Mouse (Mus musculus): ENCODE data around the gene Lin52. TPM values are rescaled to one million over a fixed set of nuclear protein-coding genes. Genes with fewer than 3 reads are reported as not detected.
A peak's percentile ranks its signal among the peaks of the same experiment; 100 is the strongest.

Gene Lin52
- polyA plus RNA-seq (2015; fragmentation: Nextera tagmentation; extraction: Ambion mirVana): 34.8 and 36.1 TPM in 2 replicates

DNA sequence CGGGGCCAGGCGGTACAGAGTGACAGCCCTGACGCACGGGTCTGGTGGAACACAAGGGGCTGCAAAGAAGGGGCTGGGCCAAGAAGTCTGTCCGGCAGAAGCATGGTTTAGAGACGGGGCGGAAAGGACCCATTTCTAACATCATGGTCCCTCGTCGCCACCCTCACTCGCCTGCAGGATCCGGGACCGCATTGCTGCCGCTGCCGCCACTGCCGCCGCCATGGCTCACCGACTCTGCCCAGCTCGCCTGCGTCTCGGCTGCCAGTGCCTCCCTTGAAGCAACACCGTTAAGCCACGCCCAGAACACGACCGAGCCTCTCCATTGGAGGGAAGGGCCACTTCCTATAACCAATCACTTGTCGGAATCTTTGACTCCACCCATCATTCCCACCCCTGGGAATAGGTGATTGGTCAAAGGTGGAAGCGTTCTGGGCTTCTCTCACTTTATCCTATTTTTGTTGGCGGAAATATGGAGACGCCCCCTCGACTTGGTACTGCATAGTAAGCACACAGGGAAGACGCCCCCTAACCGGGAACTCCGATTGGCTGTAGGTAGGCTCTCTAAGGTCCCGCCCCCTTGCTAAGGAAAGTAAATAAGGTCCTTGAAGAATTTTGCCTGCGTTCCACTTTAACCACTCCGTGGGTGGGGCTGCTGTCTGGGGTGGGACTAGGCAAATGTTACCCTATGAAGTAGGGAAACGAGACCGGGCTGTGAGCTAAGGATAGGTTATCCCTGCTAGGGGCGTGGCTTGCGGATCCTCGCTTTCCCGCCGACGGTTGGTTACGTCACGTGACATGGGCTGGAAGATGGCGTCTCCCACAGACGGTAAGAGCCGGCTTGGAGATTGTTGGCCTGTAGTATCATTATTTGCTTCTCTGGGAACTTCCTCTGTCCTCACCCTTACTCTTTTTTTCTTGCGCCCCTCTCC is at the start of gene Lin52, which contains the start of gene Aldh6a1:
TSS of gene Lin52 (plus strand) at position 705 of the 929 bp plus-strand sequence.
TSS of gene Aldh6a1 (minus strand) at position 287 of the 929 bp plus-strand sequence.
- peaks cover 23% of the 10 kb centered on the region for H3K27me3 ChIP-seq
- peak within 1 kb of the TSS; percentile 82 for H3K27ac ChIP-seq
- under 1% methylated on average over 49 of the region's 49 CpGs for WGBS
- H3K9me3 ChIP-seq: no peaks in the 10 kb centered on the region
- H3K36me3 ChIP-seq: no peaks in the 10 kb centered on the region
- peak within 1 kb of the TSS; percentile 98 for H3K4me2 ChIP-seq
- H3K4me1 ChIP-seq (replicated peaks): peaks cover 23% of the 10 kb centered on the region
- peak; percentile 98 for ATAC-seq (ENCODE audit: low FRiP score)
- peak within 1 kb of the TSS; percentile 78 for H3K9ac ChIP-seq
- peak within 1 kb of the TSS; percentile 80 for H3K4me3 ChIP-seq

DNA sequence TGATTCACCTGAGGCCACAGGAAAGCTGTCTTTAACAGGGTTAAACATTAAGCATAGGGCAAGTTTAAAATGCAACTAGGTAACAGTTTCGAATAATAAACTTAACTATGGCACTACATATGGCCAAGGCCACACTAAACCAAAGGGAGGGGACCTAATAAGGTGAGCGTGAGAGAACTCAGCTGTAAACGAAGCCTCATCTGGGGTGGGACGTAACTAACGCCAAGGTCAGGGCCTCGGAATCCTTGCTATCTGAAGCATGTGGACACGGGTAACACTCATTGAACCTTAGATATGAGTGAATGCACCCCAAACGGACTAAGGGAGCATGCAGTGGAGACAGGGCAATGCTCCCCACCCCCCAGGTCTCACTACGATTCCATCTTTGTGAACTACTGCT is 48.3 kb upstream of the Lin52 start:
- no peak for ATAC-seq (ENCODE audit: low FRiP score)
- no peak overlapping the region for H3K27ac ChIP-seq
- H3K9me3 ChIP-seq: no peaks in the 10 kb centered on the region
- 84% methylated on average over 9 of the region's 9 CpGs for WGBS
- H3K27me3 ChIP-seq: no peaks in the 10 kb centered on the region
- H3K4me2 ChIP-seq: no peak overlapping the region
- H3K9ac ChIP-seq: no peak overlapping the region
- peaks cover 3% of the 10 kb centered on the region for H3K4me1 ChIP-seq (replicated peaks)
- H3K4me3 ChIP-seq: no peak overlapping the region
- H3K36me3 ChIP-seq: no peaks in the 10 kb centered on the region

DNA sequence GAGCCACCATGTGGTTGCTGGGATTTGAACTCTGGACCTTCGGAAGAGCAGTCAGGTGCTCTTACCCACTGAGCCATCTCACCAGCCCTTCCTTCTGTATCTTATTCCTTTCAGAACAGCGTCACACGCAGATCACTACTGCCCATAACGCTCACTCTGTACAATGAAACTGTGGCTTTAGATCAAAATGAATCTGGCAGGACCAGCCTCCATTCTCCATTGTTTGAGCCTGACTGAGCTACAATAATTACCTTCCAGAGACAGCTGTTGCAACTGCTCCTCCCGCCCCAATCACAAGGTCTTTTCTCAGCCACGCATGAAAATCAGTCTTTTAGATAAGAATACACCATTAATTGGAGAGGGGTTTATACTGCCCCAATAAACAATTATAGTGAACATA is 46.7 kb upstream of the Lin52 start:
- no peak overlapping the region for H3K27ac ChIP-seq
- ATAC-seq (ENCODE audit: low FRiP score): no peak
- H3K9me3 ChIP-seq: no peaks in the 10 kb centered on the region
- H3K4me2 ChIP-seq: no peak overlapping the region
- H3K36me3 ChIP-seq: no peaks in the 10 kb centered on the region
- 72% methylated on average over 6 of the region's 6 CpGs for WGBS
- H3K4me3 ChIP-seq: no peak overlapping the region
- peaks cover 9% of the 10 kb centered on the region for H3K4me1 ChIP-seq (replicated peaks)
- no peaks in the 10 kb centered on the region for H3K27me3 ChIP-seq
- H3K9ac ChIP-seq: no peak overlapping the region

DNA sequence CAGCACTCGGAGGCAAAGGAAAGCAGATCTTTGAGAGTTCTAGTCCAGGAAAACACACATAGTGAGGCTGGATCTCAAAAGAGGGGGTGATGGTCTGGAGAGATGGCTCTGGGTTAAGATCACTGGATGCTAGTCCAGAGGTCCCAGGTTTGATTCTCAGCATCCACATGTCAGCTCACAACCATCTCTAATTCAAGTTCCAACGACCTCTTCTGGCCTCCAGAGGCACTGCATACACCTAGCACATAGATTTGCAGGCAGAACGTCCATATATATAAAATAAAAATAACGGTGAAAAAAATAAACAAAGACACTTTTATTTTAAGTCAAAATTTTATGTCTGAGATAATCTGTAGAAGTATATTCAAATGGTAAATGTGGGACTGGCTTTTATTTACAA is 44.0 kb upstream of the Lin52 start:
- H3K9me3 ChIP-seq: no peaks in the 10 kb centered on the region
- H3K4me1 ChIP-seq (replicated peaks): peaks cover 11% of the 10 kb centered on the region
- H3K4me3 ChIP-seq: no peak overlapping the region
- no peak overlapping the region for H3K9ac ChIP-seq
- no peak overlapping the region for H3K27ac ChIP-seq
- H3K36me3 ChIP-seq: no peaks in the 10 kb centered on the region
- H3K27me3 ChIP-seq: 0 out of 2 replicates have a peak, but pooled peaks cover 4% of the 10 kb centered on the region
- WGBS: 59% methylated on average over 4 of the region's 4 CpGs
- ATAC-seq (ENCODE audit: low FRiP score): no peak
- no peak overlapping the region for H3K4me2 ChIP-seq

DNA sequence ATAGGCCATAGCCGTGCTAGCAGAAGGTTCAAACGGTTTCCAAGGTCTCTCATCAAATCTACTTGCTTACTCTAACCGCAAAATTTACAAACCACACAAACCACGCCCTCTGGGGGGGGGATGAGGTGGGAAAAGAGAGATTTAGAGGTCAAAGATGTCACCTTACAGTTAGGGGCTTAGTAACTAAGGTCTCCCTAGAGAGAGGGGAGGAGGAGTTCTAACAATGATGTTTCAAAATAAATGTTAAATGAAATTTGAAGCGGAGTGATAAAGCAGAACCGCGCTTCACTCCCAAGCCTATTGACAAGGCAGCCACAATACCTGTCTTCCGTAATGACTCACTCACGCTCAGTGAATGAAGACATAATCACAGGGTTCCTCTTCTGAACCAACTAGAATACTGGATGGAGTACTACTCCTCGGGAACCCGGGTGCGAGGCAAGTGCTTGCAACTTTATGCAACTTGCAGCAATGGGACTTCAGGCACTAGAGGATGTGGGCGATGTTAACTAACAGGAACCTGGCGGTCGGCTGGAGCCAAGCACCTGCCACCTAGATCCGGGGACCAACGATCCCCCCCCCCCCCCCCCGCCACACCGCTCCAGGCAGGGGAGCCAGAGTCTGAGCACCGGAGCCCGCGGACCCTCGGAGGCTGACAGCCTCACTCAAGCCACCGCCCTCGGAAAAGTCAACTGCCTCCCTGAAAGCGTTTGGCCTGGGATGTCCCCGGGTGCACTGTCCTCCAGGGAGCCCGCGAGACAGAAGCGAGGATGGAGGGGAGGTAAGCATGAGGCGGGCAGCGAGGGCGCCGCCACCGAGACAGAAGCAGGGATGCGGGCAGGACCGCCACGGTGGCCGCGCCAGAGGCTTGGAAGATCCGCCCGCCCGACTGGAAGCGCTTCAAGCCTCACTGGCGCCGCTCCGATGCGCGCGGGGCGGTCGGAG is 43.1 kb upstream of the Lin52 start:
- H3K27me3 ChIP-seq: 0 out of 2 replicates have a peak, but pooled peaks cover 4% of the 10 kb centered on the region
- H3K9ac ChIP-seq: peak overlapping the region; percentile 87
- peak; percentile 83 for ATAC-seq (ENCODE audit: low FRiP score)
- peak overlapping the region; percentile 72 for H3K4me3 ChIP-seq
- H3K9me3 ChIP-seq: no peaks in the 10 kb centered on the region
- peak overlapping the region; percentile 74 for H3K4me2 ChIP-seq
- WGBS: 2% methylated on average over 43 of the region's 52 CpGs
- no peaks in the 10 kb centered on the region for H3K36me3 ChIP-seq
- H3K4me1 ChIP-seq (replicated peaks): peaks cover 11% of the 10 kb centered on the region
- peak overlapping the region; percentile 94 for H3K27ac ChIP-seq

DNA sequence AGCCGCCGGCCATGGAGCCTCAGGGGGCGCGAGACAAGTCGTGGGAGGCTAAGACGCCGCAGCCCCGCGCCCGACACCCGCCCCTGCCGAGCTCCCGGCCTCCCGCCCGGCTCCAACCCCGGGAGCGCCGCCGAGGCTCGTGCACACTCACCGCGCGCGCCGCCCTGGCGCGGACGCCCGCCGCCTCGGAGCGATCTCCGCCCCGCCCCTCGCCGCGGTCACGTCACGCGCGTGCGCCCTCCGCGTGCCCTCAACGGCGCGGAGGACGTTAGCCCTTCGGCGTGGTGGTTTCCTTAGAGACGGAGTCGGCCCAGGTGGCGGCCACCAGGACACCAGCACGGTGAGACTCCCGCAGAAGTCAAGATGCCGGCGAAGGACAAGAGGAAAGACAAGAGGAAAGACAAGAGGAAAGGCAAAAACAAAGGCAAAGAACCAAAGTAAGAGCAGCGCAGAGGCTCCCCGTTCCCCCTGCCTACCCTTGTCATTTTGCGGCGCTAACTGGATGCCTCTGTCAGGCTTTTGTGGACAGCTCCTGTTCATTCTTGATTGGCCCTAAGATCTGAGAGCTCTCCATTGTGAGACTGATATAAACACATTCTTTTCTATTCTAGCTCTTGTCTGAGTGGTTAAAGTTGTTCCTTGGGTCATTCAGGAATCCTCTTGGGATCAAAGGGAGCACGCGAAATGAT is 42.3 kb upstream of the Lin52 start, which contains the start of the genes Entpd5 and Bbof1:
TSS of gene Entpd5 (minus strand) at position 211 of the 689 bp plus-strand sequence.
TSS of gene Bbof1 (plus strand) at position 253 of the 689 bp plus-strand sequence.
- Histone ChIP-seq H3K27ac (peak within 1 kb of the TSS; percentile 94), H3K4me2 (peak within 1 kb of the TSS; percentile 74), H3K9me3 (no peaks in the 10 kb centered on the region), H3K27me3 (0 out of 2 replicates have a peak, but pooled peaks cover 4% of the 10 kb centered on the region), H3K9ac (peak within 1 kb of the TSS; percentile 87), H3K36me3 (no peaks in the 10 kb centered on the region), H3K4me3 (peak within 1 kb of the TSS; percentile 72), H3K4me1 (replicated peaks) (peaks cover 11% of the 10 kb centered on the region)
- 1% methylated on average over 57 of the region's 63 CpGs for WGBS
- ATAC-seq (ENCODE audit: low FRiP score): peak; percentile 93

DNA sequence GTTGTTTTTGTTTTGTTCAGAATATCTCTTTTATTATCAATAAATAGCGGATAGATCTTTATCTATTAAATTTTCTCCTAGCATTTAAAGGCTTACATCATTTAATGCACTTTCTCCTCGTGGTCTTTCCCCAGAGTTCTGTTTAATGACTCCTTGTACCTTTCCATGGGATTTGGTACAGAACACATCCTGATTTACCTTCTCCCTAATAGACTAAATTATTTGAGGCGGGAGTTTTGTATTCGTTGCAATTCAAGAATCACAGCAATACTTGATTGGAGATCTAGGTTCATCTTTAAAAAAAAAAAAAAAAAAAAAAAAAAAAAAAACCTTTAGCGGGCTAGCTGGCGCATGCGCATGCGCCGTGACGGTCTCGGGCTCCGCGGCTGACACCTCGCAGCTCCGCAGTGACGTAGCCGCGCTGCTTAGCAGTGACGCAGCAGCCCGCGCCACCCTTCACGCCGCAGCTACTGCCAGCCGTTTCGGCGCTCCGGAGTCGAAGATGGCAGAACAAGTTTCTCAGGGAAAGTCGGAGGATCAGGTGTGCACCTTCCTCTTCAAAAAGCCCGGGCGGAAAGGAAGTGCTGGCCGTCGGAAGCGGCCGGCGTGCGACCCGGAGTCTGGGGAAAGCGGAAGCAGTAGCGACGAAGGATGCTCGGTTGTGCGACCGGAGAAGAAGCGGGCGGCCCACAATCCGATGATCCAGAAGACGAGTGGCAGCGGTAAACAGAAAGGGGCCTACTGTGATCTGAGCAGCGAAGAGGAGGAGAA is 34.2 kb upstream of the Lin52 start, which contains the start of gene Rnf113a2:
TSS of gene Rnf113a2 (plus strand) at position 363 of the 771 bp plus-strand sequence.
- Histone ChIP-seq H3K4me3 (peak within 1 kb of the TSS; percentile 52), H3K9me3 (no peaks in the 10 kb centered on the region), H3K27ac (peak within 1 kb of the TSS; percentile 78), H3K9ac (peak within 1 kb of the TSS; percentile 76), H3K4me2 (peak within 1 kb of the TSS; percentile 78), H3K27me3 (no peaks in the 10 kb centered on the region), H3K36me3 (no peaks in the 10 kb centered on the region; the same call in 1 of the 2 replicates), H3K4me1 (replicated peaks) (peaks cover 9% of the 10 kb centered on the region)
- 3% methylated on average over 50 of the region's 50 CpGs for WGBS
- ATAC-seq (ENCODE audit: low FRiP score): peak; percentile 90

DNA sequence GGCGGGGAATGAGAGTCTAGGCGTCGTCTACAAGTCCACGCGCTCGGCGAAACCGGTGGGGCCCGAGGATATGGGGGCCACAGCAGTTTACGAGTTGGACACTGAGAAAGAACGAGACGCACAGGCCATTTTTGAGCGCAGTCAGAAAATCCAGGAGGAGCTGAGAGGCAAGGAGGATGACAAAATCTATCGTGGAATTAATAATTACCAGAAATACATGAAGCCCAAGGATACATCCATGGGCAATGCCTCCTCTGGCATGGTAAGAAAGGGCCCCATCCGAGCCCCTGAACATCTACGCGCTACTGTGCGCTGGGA is 33.7 kb upstream of the Lin52 start:
- ATAC-seq (ENCODE audit: low FRiP score): no peak
- Histone ChIP-seq H3K27me3 (0 out of 2 replicates have a peak, but pooled peaks cover under 1% of the 10 kb centered on the region), H3K27ac (peak overlapping the region; percentile 78), H3K4me1 (replicated peaks) (peaks cover 9% of the 10 kb centered on the region), H3K4me3 (peak overlapping the region; percentile 52), H3K9me3 (no peaks in the 10 kb centered on the region), H3K4me2 (peak overlapping the region; percentile 78), H3K36me3 (no peaks in the 10 kb centered on the region; the same call in 1 of the 2 replicates), H3K9ac (peak overlapping the region; percentile 76)
- 40% methylated on average over 18 of the region's 18 CpGs for WGBS

DNA sequence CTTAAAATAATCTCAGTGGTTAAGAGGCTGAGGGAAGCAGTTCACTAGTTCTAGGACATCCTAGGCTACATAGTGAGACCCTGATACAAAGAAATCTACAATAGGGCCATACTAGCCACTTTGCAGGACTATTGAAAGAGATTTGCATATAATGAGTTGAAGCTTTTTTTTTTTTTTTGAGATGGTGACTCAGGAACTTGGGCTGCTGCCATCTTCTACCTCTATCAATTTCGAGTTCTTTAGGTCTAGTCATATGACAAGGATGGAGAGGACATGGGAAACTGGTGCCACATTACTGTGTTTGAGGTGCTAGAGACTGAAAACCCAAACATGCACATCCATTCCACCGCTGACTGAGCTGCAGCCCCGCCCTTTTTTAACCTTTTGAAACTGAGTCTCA is 27.2 kb upstream of the Lin52 start:
- Histone ChIP-seq H3K4me1 (replicated peaks) (no peaks in the 10 kb centered on the region), H3K36me3 (no peaks in the 10 kb centered on the region), H3K4me3 (no peak overlapping the region), H3K4me2 (no peak overlapping the region), H3K27me3 (0 out of 2 replicates have a peak, but pooled peaks cover 2% of the 10 kb centered on the region), H3K27ac (no peak overlapping the region), H3K9ac (no peak overlapping the region), H3K9me3 (no peaks in the 10 kb centered on the region)
- 63% methylated on average over 3 of the region's 3 CpGs for WGBS
- ATAC-seq (ENCODE audit: low FRiP score): no peak

DNA sequence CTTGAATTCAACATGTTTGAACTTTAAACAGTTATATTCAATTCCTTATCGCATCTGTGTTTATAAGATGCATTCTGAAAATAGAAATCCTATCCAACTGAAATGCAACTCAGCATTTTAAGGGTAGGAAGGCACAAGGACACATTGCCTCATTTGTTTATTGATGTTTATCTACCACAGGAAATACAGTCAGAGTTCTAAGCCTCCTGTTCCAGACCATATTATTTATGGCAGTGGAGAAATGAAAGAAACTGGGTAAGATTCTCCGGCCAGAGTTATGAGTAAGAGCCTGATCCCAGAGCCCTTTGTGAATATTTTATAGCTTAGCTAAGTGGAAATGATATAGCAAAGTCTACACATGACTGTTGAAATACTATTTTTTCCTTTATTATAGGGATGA is 21.4 kb upstream of the Lin52 start:
- no peak overlapping the region for H3K27ac ChIP-seq
- H3K4me2 ChIP-seq: no peak overlapping the region
- no peak overlapping the region for H3K4me3 ChIP-seq
- H3K9me3 ChIP-seq: no peaks in the 10 kb centered on the region
- peaks cover 36% of the 10 kb centered on the region for H3K36me3 ChIP-seq
- no peaks in the 10 kb centered on the region for H3K4me1 ChIP-seq (replicated peaks)
- H3K27me3 ChIP-seq: no peaks in the 10 kb centered on the region
- H3K9ac ChIP-seq: no peak overlapping the region
- no peak for ATAC-seq (ENCODE audit: low FRiP score)
- WGBS: 96% methylated on average over 2 of the region's 2 CpGs

DNA sequence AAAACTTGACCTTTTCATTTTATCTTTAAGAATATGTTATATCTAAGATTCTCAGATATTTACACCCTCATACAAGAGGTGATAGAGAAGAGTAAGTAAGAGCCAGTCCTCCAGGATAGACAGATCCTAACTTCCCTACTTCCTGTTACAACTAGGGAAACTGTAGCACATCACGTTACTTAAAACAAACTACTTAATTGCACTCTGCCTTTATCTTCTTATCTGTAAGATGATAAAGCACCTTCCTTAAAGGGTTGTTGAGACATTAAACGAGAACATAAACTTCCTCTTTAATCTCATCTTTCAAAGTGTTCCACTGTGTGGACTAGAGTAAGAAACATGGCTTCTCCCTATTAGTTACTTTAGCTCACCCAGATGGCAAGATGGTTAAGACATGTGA is 12.5 kb upstream of the Lin52 start:
- Histone ChIP-seq H3K9me3 (no peaks in the 10 kb centered on the region), H3K4me1 (replicated peaks) (no peaks in the 10 kb centered on the region), H3K27me3 (no peaks in the 10 kb centered on the region), H3K4me2 (no peak overlapping the region), H3K27ac (no peak overlapping the region), H3K4me3 (no peak overlapping the region), H3K36me3 (peaks cover 26% of the 10 kb centered on the region), H3K9ac (no peak overlapping the region)
- 83% methylated on average over 2 of the region's 2 CpGs for WGBS
- no peak for ATAC-seq (ENCODE audit: low FRiP score)

Data from hindbrain, embryonic 13.5 days (tissue).